Mouse (Mus musculus): ENCODE measurements around the gene Eif1b. TPM values are rescaled to one million over a fixed set of nuclear protein-coding genes. Genes with fewer than 3 reads are reported as not detected.

Gene Eif1b
- total and polyA plus RNA-seq, 3 experiments: 30.1 to 75.9 (median 56.8) TPM

GRCm38 (mm10) chr9:120528815-120529510 lies 36.9 kb downstream of the Eif1b start:
- Histone ChIP-seq H3K9ac (ENCODE audit: insufficient read depth, low read depth) (no peak overlapping the region), H3K9me3 (replicated peaks; ENCODE audit: low read length) (peaks cover 3% of the 10 kb centered on the region), H3K27me3 (replicated peaks) (no peaks in the 10 kb centered on the region), H3K36me3 (replicated peaks in 1 of 2; ENCODE audit: control insufficient read depth in 1 of 2, insufficient read depth in 1 of 2, low read length in 1 of 2) (no peaks in the 10 kb centered on the region), H3K27ac (ENCODE audit: insufficient read depth, low read depth) (no peak overlapping the region), H3K4me3 (replicated peaks in 1 of 3; ENCODE audit: low read depth in 2 of 3, low read length in 2 of 3, poor library complexity in 1 of 3) (no peak overlapping the region), H3K4me2 (ENCODE audit: insufficient read depth, low read depth, poor library complexity, severe bottlenecking) (no peak overlapping the region), H3K4me1 (ENCODE audit: control insufficient read depth in 1 of 2, insufficient read depth in 2 of 2) (no peaks in the 10 kb centered on the region), H3K79me2 (replicated peaks; ENCODE audit: control insufficient read depth, extremely low read depth, insufficient read depth, poor library complexity, severe bottlenecking) (no peaks in the 10 kb centered on the region)
- DNase-seq (ENCODE audit: extremely low read depth): no peak
- dilution Hi-C loops (cut with MboI; ENCODE audit: extremely low pct_ligation_motif_present, extremely low pct_unique_long_range_greater_than_20kb, low sequenced_read_pairs): no loop called here
- TF ChIP-seq MAFK (IDR thresholded peaks at IDR 0.05; ENCODE audit: insufficient replicate concordance, low read length): no peak
- no peak for TF ChIP-seq CTCF (conservative IDR thresholded peaks at IDR 0.05 in 1 of 2, IDR thresholded peaks at IDR 0.05 in 1 of 2; ENCODE audit: low read depth in 2 of 2, low read length in 2 of 2)
- no peak for TF ChIP-seq CHD1 (IDR thresholded peaks at IDR 0.05; ENCODE audit: low read depth, low read length)
- no peak for TF ChIP-seq EP300 (IDR thresholded peaks at IDR 0.05; ENCODE audit: low read length)
- TF ChIP-seq E2F4 (IDR thresholded peaks at IDR 0.05; ENCODE audit: insufficient replicate concordance, low read depth, low read length): no peak
- no peak for TF ChIP-seq JUND (conservative IDR thresholded peaks at IDR 0.05; ENCODE audit: low read depth, low read length)
- TF ChIP-seq RCOR1 (conservative IDR thresholded peaks at IDR 0.05; ENCODE audit: low read depth, low read length): no peak
- TF ChIP-seq RAD21 (IDR thresholded peaks at IDR 0.05; ENCODE audit: low read depth, low read length): no peak
- no peak for TF ChIP-seq MXI1 (IDR thresholded peaks at IDR 0.05; ENCODE audit: low read depth, low read length)
- TF ChIP-seq POLR2AphosphoS2 (IDR thresholded peaks at IDR 0.05; ENCODE audit: low read depth, low read length): no peak
- TF ChIP-seq TBP (conservative IDR thresholded peaks at IDR 0.05; ENCODE audit: low read depth, low read length): no peak
- no peak for TF ChIP-seq PAX5 (IDR thresholded peaks at IDR 0.05; ENCODE audit: low read length)
- TF ChIP-seq MAZ (IDR thresholded peaks at IDR 0.05; ENCODE audit: low read depth, low read length): no peak
- TF ChIP-seq MEF2A (IDR thresholded peaks at IDR 0.05; ENCODE audit: borderline replicate concordance, low read depth, low read length): no peak
- no peak for TF ChIP-seq MYC (IDR thresholded peaks at IDR 0.05; ENCODE audit: low read depth, low read length)
- TF ChIP-seq TCF12 (IDR thresholded peaks at IDR 0.05; ENCODE audit: low read depth, low read length): no peak
- no peak for TF ChIP-seq SMC3 (IDR thresholded peaks at IDR 0.05; ENCODE audit: low read depth, low read length)
- TF ChIP-seq ELF1 (IDR thresholded peaks at IDR 0.05; ENCODE audit: low read depth, low read length): no peak
- in situ Hi-C loops (cut with MboI; ENCODE audit: low pct_ligation_motif_present, low pct_unique_long_range_greater_than_20kb, low sequenced_read_pairs): no loop called here

DNA sequence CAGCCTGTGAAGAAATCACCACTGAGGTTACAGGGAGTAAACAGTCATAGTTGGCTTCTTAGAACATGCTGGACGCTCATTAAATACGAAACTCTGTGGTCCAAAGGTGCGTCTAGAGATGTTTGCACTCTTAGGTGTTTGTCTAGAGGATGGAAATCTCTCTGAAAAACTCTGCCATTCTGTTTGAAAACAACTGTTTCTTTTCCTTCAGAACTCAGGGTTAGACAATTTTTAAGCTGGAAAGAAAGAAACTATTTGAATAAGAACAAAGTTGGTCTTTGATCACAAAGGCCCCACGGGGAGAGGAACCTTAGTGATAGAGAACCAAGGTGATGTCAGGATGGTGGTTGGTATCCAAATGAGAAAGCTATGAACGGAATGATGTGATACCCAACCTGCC lies 38.4 kb downstream of the Eif1b start:
- Histone ChIP-seq H3K79me2 (replicated peaks; ENCODE audit: control insufficient read depth, extremely low read depth, insufficient read depth, poor library complexity, severe bottlenecking) (no peaks in the 10 kb centered on the region), H3K9me3 (replicated peaks; ENCODE audit: low read length) (peaks cover 7% of the 10 kb centered on the region), H3K4me1 (ENCODE audit: control insufficient read depth in 1 of 2, insufficient read depth in 2 of 2) (no peaks in the 10 kb centered on the region), H3K27ac (ENCODE audit: insufficient read depth, low read depth) (no peak overlapping the region), H3K4me2 (ENCODE audit: insufficient read depth, low read depth, poor library complexity, severe bottlenecking) (no peak overlapping the region), H3K27me3 (replicated peaks) (no peaks in the 10 kb centered on the region), H3K36me3 (replicated peaks in 1 of 2; ENCODE audit: control insufficient read depth in 1 of 2, insufficient read depth in 1 of 2, low read length in 1 of 2) (no peaks in the 10 kb centered on the region), H3K9ac (ENCODE audit: insufficient read depth, low read depth) (no peak overlapping the region), H3K4me3 (replicated peaks in 1 of 3; ENCODE audit: low read depth in 2 of 3, low read length in 2 of 3, poor library complexity in 1 of 3) (no peak overlapping the region)
- in situ Hi-C loops (cut with MboI; ENCODE audit: low pct_ligation_motif_present, low pct_unique_long_range_greater_than_20kb, low sequenced_read_pairs): no loop called here
- TF ChIP-seq ZMIZ1 (IDR thresholded peaks at IDR 0.05; ENCODE audit: low read depth, low read length): no peak
- TF ChIP-seq MAX (IDR thresholded peaks at IDR 0.05; ENCODE audit: low read length): no peak
- no peak for TF ChIP-seq CHD1 (IDR thresholded peaks at IDR 0.05; ENCODE audit: low read depth, low read length)
- TF ChIP-seq SMC3 (IDR thresholded peaks at IDR 0.05; ENCODE audit: low read depth, low read length): no peak
- TF ChIP-seq SIN3A (IDR thresholded peaks at IDR 0.05; ENCODE audit: low read length): no peak
- TF ChIP-seq RAD21 (IDR thresholded peaks at IDR 0.05; ENCODE audit: low read depth, low read length): no peak
- TF ChIP-seq IRF4 (IDR thresholded peaks at IDR 0.05; ENCODE audit: low read depth, low read length): no peak
- no peak for TF ChIP-seq TBP (conservative IDR thresholded peaks at IDR 0.05; ENCODE audit: low read depth, low read length)
- TF ChIP-seq NELFE (IDR thresholded peaks at IDR 0.05; ENCODE audit: low read depth, low read length): no peak
- TF ChIP-seq ETS1 (conservative IDR thresholded peaks at IDR 0.05; ENCODE audit: low read depth, low read length): no peak
- no peak for TF ChIP-seq ZKSCAN1 (IDR thresholded peaks at IDR 0.05; ENCODE audit: borderline replicate concordance, low read depth, low read length)
- no peak for TF ChIP-seq EP300 (IDR thresholded peaks at IDR 0.05; ENCODE audit: low read length)
- no peak for TF ChIP-seq BHLHE40 (IDR thresholded peaks at IDR 0.05; ENCODE audit: low read depth, low read length)
- no peak for TF ChIP-seq JUND (conservative IDR thresholded peaks at IDR 0.05; ENCODE audit: low read depth, low read length)
- no peak for TF ChIP-seq MYC (IDR thresholded peaks at IDR 0.05; ENCODE audit: low read depth, low read length)
- no peak for TF ChIP-seq E2F4 (IDR thresholded peaks at IDR 0.05; ENCODE audit: insufficient replicate concordance, low read depth, low read length)
- TF ChIP-seq ZC3H11A (IDR thresholded peaks at IDR 0.05; ENCODE audit: low read depth, low read length): no peak
- TF ChIP-seq KAT2A (IDR thresholded peaks at IDR 0.05; ENCODE audit: insufficient replicate concordance, low read length): no peak
- dilution Hi-C loops (cut with MboI; ENCODE audit: extremely low pct_ligation_motif_present, extremely low pct_unique_long_range_greater_than_20kb, low sequenced_read_pairs): no loop called here
- DNase-seq (ENCODE audit: extremely low read depth): no peak

Measured in CH12.LX (cell line).